Comparison of ENCODE assay signal across 9 mouse cellular contexts in genomic region chr10:52021736-52022394, GRCm38 (mm10). TPM values are rescaled to one million over a fixed set of nuclear protein-coding genes. Genes with fewer than 3 reads are reported as not detected.
DNase-seq lines count a peak whose midpoint lies in the region; ATAC-seq and TF ChIP-seq lines count a peak whose summit lies in the region.
"Had no signal": no experiment of that assay in that cellular context is flagged by ENCODE, and none has a peak within 500 bp of the region (broad histone marks: within the 10 kb centered on the region; RNA-seq: fewer than 3 reads in every experiment).

No protein-coding gene starts in this region.

- no peak for DNase-seq in liver, embryonic 11.5 days (ENCODE audit: low spot score)
- DNase-seq in liver, result no peak
- peak; percentile 48 for DNase-seq in forebrain, embryonic 10.5 days (ENCODE audit: extremely low spot score, low spot score)
- DNase-seq in thymus, adult 2 months, result no peak
- no peak for DNase-seq in thymus, postnatal 36 days
- DNase-seq in ovary, postnatal 10 days (ENCODE audit: low spot score), result no peak
- DNase-seq: cerebellum, adult 8-10 months had no signal

- no peak overlapping the region for H3K27ac ChIP-seq in liver, embryonic 11.5 days (ENCODE audit: low read depth, low read length)
- H3K27ac ChIP-seq in forebrain, embryonic 10.5 days, result 0 out of 2 replicates have a peak overlapping the region, but pooled peaks have one; percentile 49
- no peak overlapping the region for H3K27ac ChIP-seq in limb, embryonic 13.5 days
- no peak overlapping the region for H3K27ac ChIP-seq in stomach, embryonic 14.5 days (ENCODE audit: low read length)
- no peak overlapping the region for H3K27ac ChIP-seq in thymus, adult 2 months (ENCODE audit: control insufficient read depth, insufficient read depth, low read length)

- no peak for ATAC-seq in liver, embryonic 11.5 days (replicated peaks; ENCODE audit: low FRiP score)
- ATAC-seq in limb, embryonic 13.5 days (ENCODE audit: low FRiP score, low read depth), result peak; percentile 29; the same call in 1 of the 2 replicates
- ATAC-seq in stomach, embryonic 14.5 days (ENCODE audit: insufficient number of reproducible peaks, insufficient read depth, low FRiP score, low read depth), result 0 out of 2 replicates have a peak, but pooled peaks have one; percentile 6

- peak overlapping the region; percentile 40 for H3K4me3 ChIP-seq in liver, embryonic 11.5 days (ENCODE audit: low read depth, low read length)
- peak overlapping the region; percentile 60 for H3K4me3 ChIP-seq in forebrain, embryonic 10.5 days
- peak overlapping the region; percentile 52 for H3K4me3 ChIP-seq in limb, embryonic 13.5 days
- peak overlapping the region; percentile 39 for H3K4me3 ChIP-seq in stomach, embryonic 14.5 days (ENCODE audit: low read depth, low read length)
- no peak overlapping the region for H3K4me3 ChIP-seq in thymus, adult 2 months (ENCODE audit: control insufficient read depth, insufficient read depth, low read length)

- no peak for TF ChIP-seq CTCF in thymus, adult 2 months (IDR thresholded peaks at IDR 0.05; ENCODE audit: borderline replicate concordance, control insufficient read depth, extremely low read depth, insufficient read depth, low read length, poor library complexity)

- H3K4me1 ChIP-seq in liver, embryonic 11.5 days (replicated peaks; ENCODE audit: control insufficient read depth, insufficient read depth, low read length), result no peaks in the 10 kb centered on the region
- peaks cover 20% of the 10 kb centered on the region for H3K4me1 ChIP-seq in forebrain, embryonic 10.5 days
- peaks cover 15% of the 10 kb centered on the region for H3K4me1 ChIP-seq in limb, embryonic 13.5 days
- 0 out of 2 replicates have a peak, but pooled peaks cover 3% of the 10 kb centered on the region for H3K4me1 ChIP-seq in stomach, embryonic 14.5 days (ENCODE audit: control insufficient read depth, insufficient read depth, low read length)
- H3K4me1 ChIP-seq in thymus, adult 2 months (replicated peaks; ENCODE audit: control insufficient read depth, insufficient read depth, low read length), result no peaks in the 10 kb centered on the region

- H3K27me3 ChIP-seq in liver, embryonic 11.5 days (replicated peaks; ENCODE audit: control insufficient read depth, insufficient read depth, low read length), result peaks cover 66% of the 10 kb centered on the region
- peaks cover 87% of the 10 kb centered on the region for H3K27me3 ChIP-seq in forebrain, embryonic 10.5 days (ENCODE audit: poor library complexity, severe bottlenecking)
- peaks cover 83% of the 10 kb centered on the region for H3K27me3 ChIP-seq in limb, embryonic 13.5 days
- H3K27me3 ChIP-seq in stomach, embryonic 14.5 days (ENCODE audit: control insufficient read depth, insufficient read depth, low read length), result peaks cover 49% of the 10 kb centered on the region
- peaks cover 9% of the 10 kb centered on the region for H3K27me3 ChIP-seq in thymus, adult 2 months (ENCODE audit: control insufficient read depth, insufficient read depth, low read length)

- WGBS in liver, embryonic 11.5 days, result 3% methylated on average over 14 of the region's 15 CpGs
- under 1% methylated on average over 15 of the region's 15 CpGs for WGBS in forebrain, embryonic 10.5 days
- 2% methylated on average over 15 of the region's 15 CpGs for WGBS in limb, embryonic 13.5 days
- WGBS in stomach, embryonic 14.5 days, result under 1% methylated on average over 14 of the region's 15 CpGs
- 7% methylated on average over 14 of the region's 15 CpGs for WGBS in thymus, adult 2 months

- H3K9me3 ChIP-seq in liver, embryonic 11.5 days (ENCODE audit: control insufficient read depth, low read length), result no peaks in the 10 kb centered on the region
- no peaks in the 10 kb centered on the region for H3K9me3 ChIP-seq in forebrain, embryonic 10.5 days
- H3K9me3 ChIP-seq in limb, embryonic 13.5 days, result no peaks in the 10 kb centered on the region
- no peaks in the 10 kb centered on the region for H3K9me3 ChIP-seq in stomach, embryonic 14.5 days (ENCODE audit: control insufficient read depth, low read depth, low read length)

- no peak overlapping the region for H3K9ac ChIP-seq in liver, embryonic 11.5 days (ENCODE audit: low read depth, low read length)
- peak overlapping the region; percentile 57 for H3K9ac ChIP-seq in limb, embryonic 13.5 days
- no peak overlapping the region for H3K9ac ChIP-seq in stomach, embryonic 14.5 days (replicated peaks; ENCODE audit: low read depth, low read length)

- TF ChIP-seq POLR2A in thymus, adult 2 months (IDR thresholded peaks at IDR 0.05; ENCODE audit: control insufficient read depth, extremely low read depth, insufficient read depth, low read length, poor library complexity), result no peak

- H3K36me3 ChIP-seq in liver, embryonic 11.5 days (ENCODE audit: control insufficient read depth, insufficient read depth, low read length), result no peaks in the 10 kb centered on the region
- H3K36me3 ChIP-seq in forebrain, embryonic 10.5 days (replicated peaks), result no peaks in the 10 kb centered on the region
- no peaks in the 10 kb centered on the region for H3K36me3 ChIP-seq in limb, embryonic 13.5 days
- H3K36me3 ChIP-seq in stomach, embryonic 14.5 days (ENCODE audit: control insufficient read depth, insufficient read depth, low read length), result no peaks in the 10 kb centered on the region
- H3K36me3 ChIP-seq in thymus, adult 2 months (ENCODE audit: control insufficient read depth, insufficient read depth, low read length), result no peaks in the 10 kb centered on the region

- H3K4me2 ChIP-seq in liver, embryonic 11.5 days, result peak overlapping the region; percentile 69
- H3K4me2 ChIP-seq in limb, embryonic 13.5 days (replicated peaks), result peak overlapping the region; percentile 93
- H3K4me2 ChIP-seq in stomach, embryonic 14.5 days (replicated peaks; ENCODE audit: low read depth, low read length), result peak overlapping the region; percentile 89

RNA-seq across cellular contexts. Expression of gene Vgll2, which starts 0.4 kb away (rescaled TPM):
- 0.89 and 1.3 TPM in 2 replicates for polyA plus RNA-seq in liver, embryonic 11.5 days (2014; fragmentation: Nextera tagmentation; extraction: Ambion mirVana)
- 0.68 and 1.6 TPM in 2 replicates for polyA plus RNA-seq in forebrain, embryonic 10.5 days (2016; fragmentation: Nextera tagmentation; extraction: Ambion mirVana)
- 31.1 and 31.9 TPM in 2 replicates for polyA plus RNA-seq in limb, embryonic 13.5 days (2015; fragmentation: Nextera tagmentation; extraction: Ambion mirVana)
- 0.14 TPM in 1 of 2 replicates, not detected in the other for polyA plus RNA-seq in stomach, embryonic 14.5 days (2014; fragmentation: Nextera tagmentation; extraction: Ambion mirVana)
- 0.66 and 1.2 TPM in 2 replicates for polyA plus RNA-seq in thymus, adult 2 months (2012; rRNA removed)

Comparison
In these comparisons a context has a peak if more than half of its experiments do, and no peak if none do; other contexts are left out.
1. RNA of gene Vgll2, which starts 0.4 kb away (polyA plus RNA-seq): 31.1 to 31.9 TPM in limb, embryonic 13.5 days; 0.89 to 1.3 TPM in liver, embryonic 11.5 days, 0.68 to 1.6 TPM in forebrain, embryonic 10.5 days, 0.66 to 1.2 TPM in thymus, adult 2 months and 0.14 TPM in stomach, embryonic 14.5 days; every median in the first group is over 10 times any median in the second.
2. Peak in every context shown above with its lines, with median percentiles within 50 percentile points of each other: H3K4me2 ChIP-seq.